Comparison of ENCODE assay signal across 16 mouse cellular contexts in the genomic region with DNA sequence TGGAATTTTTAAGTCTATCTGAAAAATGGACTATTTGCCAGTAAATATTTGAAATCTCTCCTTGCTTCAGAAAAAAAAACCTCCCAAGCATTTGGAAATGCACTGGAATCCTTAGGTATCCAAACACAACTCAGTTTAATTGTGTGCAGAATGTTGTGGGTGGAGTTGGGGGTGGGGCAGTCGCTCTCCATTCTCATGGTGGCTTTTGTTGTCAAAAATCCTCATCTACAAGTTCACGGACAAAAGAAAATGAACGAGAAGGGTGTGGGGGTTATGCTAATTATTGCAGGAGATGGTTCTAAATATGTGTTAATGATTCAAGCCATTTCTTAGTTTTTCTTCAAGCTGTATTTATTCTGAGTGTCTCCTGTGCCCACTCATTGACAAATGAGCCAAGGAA. TPM values are rescaled to one million over a fixed set of nuclear protein-coding genes. Genes with fewer than 3 reads are reported as not detected.
DNase-seq lines count a peak whose midpoint lies in the region; ATAC-seq lines count a peak whose summit lies in the region.
"Had no signal": no experiment of that assay in that cellular context is flagged by ENCODE, and none has a peak within 500 bp of the region (broad histone marks: within the 10 kb centered on the region; RNA-seq: fewer than 3 reads in every experiment).

No protein-coding gene starts in this region.

- peaks cover 11% of the 10 kb centered on the region for H3K4me1 ChIP-seq in neural tube, embryonic 11.5 days (ENCODE audit: control insufficient read depth, insufficient read depth, low read length)
- no peaks in the 10 kb centered on the region for H3K4me1 ChIP-seq in hindbrain, embryonic 11.5 days (replicated peaks; ENCODE audit: control insufficient read depth, insufficient read depth, low read length)
- H3K4me1 ChIP-seq in midbrain, embryonic 13.5 days (replicated peaks): peaks cover 33% of the 10 kb centered on the region
- H3K4me1 ChIP-seq: heart, embryonic 15.5 days had no signal

- H3K36me3 ChIP-seq in neural tube, embryonic 11.5 days (ENCODE audit: control insufficient read depth, insufficient read depth, low read length): no peaks in the 10 kb centered on the region
- H3K36me3 ChIP-seq in hindbrain, embryonic 11.5 days (ENCODE audit: control insufficient read depth, insufficient read depth, low read length): no peaks in the 10 kb centered on the region
- no peaks in the 10 kb centered on the region for H3K36me3 ChIP-seq in midbrain, embryonic 13.5 days
- H3K36me3 ChIP-seq: embryonic facial prominence, embryonic 13.5 days; heart, embryonic 15.5 days; limb, embryonic 15.5 days had no signal

- H3K27me3 ChIP-seq in neural tube, embryonic 11.5 days (ENCODE audit: control insufficient read depth, insufficient read depth, low read length): no peaks in the 10 kb centered on the region
- no peaks in the 10 kb centered on the region for H3K27me3 ChIP-seq in hindbrain, embryonic 11.5 days (ENCODE audit: control insufficient read depth, insufficient read depth, low read length)
- no peaks in the 10 kb centered on the region for H3K27me3 ChIP-seq in midbrain, embryonic 13.5 days
- H3K27me3 ChIP-seq: embryonic facial prominence, embryonic 13.5 days; heart, embryonic 15.5 days; limb, embryonic 15.5 days had no signal

- H3K9ac ChIP-seq in neural tube, embryonic 11.5 days (ENCODE audit: low read length): no peak overlapping the region
- H3K9ac ChIP-seq in hindbrain, embryonic 11.5 days (ENCODE audit: low read depth, low read length): no peak overlapping the region
- no peak overlapping the region for H3K9ac ChIP-seq in midbrain, embryonic 13.5 days (replicated peaks)
- H3K9ac ChIP-seq: embryonic facial prominence, embryonic 13.5 days; heart, embryonic 15.5 days; limb, embryonic 15.5 days; lung, embryonic 14.5 days had no signal

- no peak for ATAC-seq in neural tube, embryonic 11.5 days (ENCODE audit: insufficient read depth, low FRiP score, low TSS enrichment)
- ATAC-seq in hindbrain, embryonic 11.5 days (ENCODE audit: low FRiP score): peak; percentile 59
- no peak for ATAC-seq in midbrain, embryonic 13.5 days

- H3K9me3 ChIP-seq in neural tube, embryonic 11.5 days (ENCODE audit: control insufficient read depth, low read length): no peaks in the 10 kb centered on the region
- no peaks in the 10 kb centered on the region for H3K9me3 ChIP-seq in hindbrain, embryonic 11.5 days (ENCODE audit: control insufficient read depth, low read length)
- no peaks in the 10 kb centered on the region for H3K9me3 ChIP-seq in midbrain, embryonic 13.5 days
- H3K9me3 ChIP-seq: embryonic facial prominence, embryonic 13.5 days; heart, embryonic 15.5 days; limb, embryonic 15.5 days had no signal

- DNase-seq in neural tube, embryonic 11.5 days (ENCODE audit: low spot score): peak; percentile 32
- DNase-seq in neural tube, embryonic 10.5 days (ENCODE audit: extremely low spot score, low spot score): no peak
- peak; percentile 49 for DNase-seq in hindbrain, embryonic 11.5 days (ENCODE audit: low spot score)
- peak; percentile 57 for DNase-seq in retina, postnatal 1 day
- DNase-seq in frontal cortex, postnatal 25 days (ENCODE audit: low spot score in 2 of 2): no peak
- no peak for DNase-seq in kidney, postnatal 25 days
- no peak for DNase-seq in heart, adult 9 months (ENCODE audit: low spot score in 2 of 2)
- DNase-seq: adrenal gland, postnatal 36 days; gastrocnemius, postnatal 36 days; kidney, postnatal 10 days; thymus, adult 2 months had no signal

- H3K4me2 ChIP-seq in neural tube, embryonic 11.5 days (ENCODE audit: low read depth): no peak overlapping the region
- H3K4me2 ChIP-seq in hindbrain, embryonic 11.5 days (replicated peaks; ENCODE audit: low read depth, low read length): no peak overlapping the region
- peak overlapping the region; percentile 18; the same call in 1 of the 2 replicates for H3K4me2 ChIP-seq in midbrain, embryonic 13.5 days (replicated peaks)
- H3K4me2 ChIP-seq: embryonic facial prominence, embryonic 13.5 days; heart, embryonic 15.5 days; limb, embryonic 15.5 days; lung, embryonic 14.5 days had no signal

- 29% methylated on average over 3 of the region's 3 CpGs for WGBS in neural tube, embryonic 11.5 days
- 25% methylated on average over 3 of the region's 3 CpGs for WGBS in hindbrain, embryonic 11.5 days
- WGBS in midbrain, embryonic 13.5 days: 5% methylated on average over 3 of the region's 3 CpGs

- no peak overlapping the region for H3K4me3 ChIP-seq in neural tube, embryonic 11.5 days (ENCODE audit: low read depth, low read length)
- no peak overlapping the region for H3K4me3 ChIP-seq in hindbrain, embryonic 11.5 days (ENCODE audit: low read depth, low read length)
- H3K4me3 ChIP-seq in midbrain, embryonic 13.5 days (replicated peaks): no peak overlapping the region
- H3K4me3 ChIP-seq: embryonic facial prominence, embryonic 13.5 days; heart, embryonic 15.5 days; limb, embryonic 15.5 days had no signal

- peak overlapping the region; percentile 56; the same call in 1 of the 2 replicates for H3K27ac ChIP-seq in neural tube, embryonic 11.5 days (ENCODE audit: low read depth, low read length)
- peak overlapping the region; percentile 80 for H3K27ac ChIP-seq in hindbrain, embryonic 11.5 days (ENCODE audit: low read depth, low read length)
- H3K27ac ChIP-seq in midbrain, embryonic 13.5 days: peak overlapping the region; percentile 92
- H3K27ac ChIP-seq: embryonic facial prominence, embryonic 13.5 days; heart, embryonic 15.5 days; limb, embryonic 15.5 days had no signal

RNA-seq across cellular contexts. Expression of a gene that starts 49.6 kb away (rescaled TPM):
- polyA plus RNA-seq in neural tube, embryonic 11.5 days (2014; fragmentation: Nextera tagmentation; extraction: Ambion mirVana): 35.3 and 46.3 TPM in 2 replicates
- 67.7 and 72.2 TPM in 2 replicates for polyA plus RNA-seq in hindbrain, embryonic 11.5 days (2014; fragmentation: Nextera tagmentation; extraction: Ambion mirVana)
- 104 and 107 TPM in 2 replicates for polyA plus RNA-seq in midbrain, embryonic 13.5 days (2015; fragmentation: Nextera tagmentation; extraction: Ambion mirVana)

Comparison
In these comparisons a context has a peak if more than half of its experiments do, and no peak if none do; other contexts are left out.
1. DNase-seq: peak in neural tube, embryonic 11.5 days (single experiment), hindbrain, embryonic 11.5 days (single experiment) and retina, postnatal 1 day (single experiment); none in neural tube, embryonic 10.5 days (single experiment), frontal cortex, postnatal 25 days (0 of 2), kidney, postnatal 25 days (0 of 2) and heart, adult 9 months (0 of 2).
2. Peak in every context shown above with its lines, with median percentiles within 50 percentile points of each other: H3K27ac ChIP-seq.